Mouse (Mus musculus) C2C12 (cell line): ENCODE results near the gene Resp18.

Experiments used
- CTCF ChIP-seq: IDR thresholded peaks from one replicate; pipeline ENCODE4 v1.5.1; 2011; ENCODE audit not compliant: control insufficient read depth, insufficient read depth, insufficient read length
- FOSL1 ChIP-seq: IDR thresholded peaks from one replicate; pipeline ENCODE4 v1.8.0; 2011; ENCODE audit warnings: mild to moderate bottlenecking, low read length; ENCODE audit not compliant: poor library complexity, insufficient read depth, severe bottlenecking
- MAX ChIP-seq: IDR thresholded peaks from one replicate; pipeline ENCODE4 v1.6.1; 2011; ENCODE audit warnings: mild to moderate bottlenecking, control low read depth
- MYOD1 ChIP-seq: IDR thresholded peaks from one replicate; pipeline ENCODE4 v1.6.1; 2011; ENCODE audit warnings: low read depth; ENCODE audit not compliant: control insufficient read depth, insufficient read length
- USF1 ChIP-seq: IDR thresholded peaks from one replicate; pipeline ENCODE4 v1.6.1; 2011; ENCODE audit warnings: low read depth, mild to moderate bottlenecking, control low read depth, moderate library complexity

DNA sequence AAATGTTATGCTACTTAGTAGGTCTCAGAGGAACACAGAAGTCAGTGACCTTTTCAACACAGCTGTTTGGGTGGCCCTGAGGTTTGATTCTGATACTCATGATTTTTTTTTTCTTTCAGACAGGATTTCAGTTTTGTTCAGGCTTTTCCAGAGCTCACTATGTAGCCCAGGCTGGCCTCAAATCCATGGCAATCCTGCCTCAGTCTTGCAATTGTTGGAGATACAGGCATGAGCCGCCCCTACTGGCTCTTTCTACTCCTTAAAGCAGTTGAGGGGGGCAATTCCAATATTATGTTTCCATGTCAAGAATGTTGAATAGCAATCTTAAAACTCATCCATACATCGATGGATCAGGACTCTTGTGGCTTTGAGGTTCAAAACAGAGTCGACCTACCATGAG is 40.1 kb upstream of the Resp18 start:
- TF ChIP-seq CTCF (no peak), USF1 (no peak), MAX (no peak), MYOD1 (no peak), FOSL1 (no peak)
